Mouse (Mus musculus) stomach, postnatal 0 days (tissue): Measurements from ENCODE around the gene Abr. TPM values are rescaled to one million over a fixed set of nuclear protein-coding genes. Genes with fewer than 3 reads are reported as not detected.

Source experiments
- ATAC-seq: fragments of 200-750 bp; cut with Nextera tagmentation; 2 replicates; pipeline ENCODE4 v1.8.0; 2017; ENCODE audit not compliant: low FRiP score, low TSS enrichment
- DNase-seq: peaks from one replicate; pipeline ENCODE4 v3.0.0-alpha.2; 2016; ENCODE audit warnings: low spot score
- H3K27ac ChIP-seq: fragments of 300-500 bp; sonication (generic); replicated peaks from 2 replicates; pipeline ENCODE4 v1.5.1; 2014; ENCODE audit warnings: mild to moderate bottlenecking, control low read depth
- H3K27me3 ChIP-seq: fragments of 300-500 bp; sonication (generic); 2 replicates; pipeline ENCODE4 v1.6.1; 2014; ENCODE audit warnings: low read length; ENCODE audit not compliant: control insufficient read depth, insufficient read depth
- H3K36me3 ChIP-seq: fragments of 300-500 bp; sonication (generic); 2 replicates; pipeline ENCODE4 v1.6.1; 2014; ENCODE audit warnings: low read length, mixed read lengths; ENCODE audit not compliant: control insufficient read depth, insufficient read depth
- H3K4me1 ChIP-seq: fragments of 300-500 bp; sonication (generic); replicated peaks from 2 replicates; pipeline ENCODE4 v1.6.1; 2014; ENCODE audit warnings: antibody characterized with exemption; ENCODE audit not compliant: control insufficient read depth, insufficient read depth
- H3K4me2 ChIP-seq: fragments of 300-500 bp; sonication (generic); replicated peaks from 2 replicates; pipeline ENCODE4 v1.6.1; 2014; ENCODE audit warnings: low read depth, mild to moderate bottlenecking, control low read depth, moderate library complexity
- H3K4me3 ChIP-seq: fragments of 300-500 bp; sonication (generic); 2 replicates; pipeline ENCODE4 v1.5.1; 2014; ENCODE audit warnings: low read depth, low read length, control low read depth
- H3K9ac ChIP-seq: fragments of 300-500 bp; sonication (generic); 2 replicates; pipeline ENCODE4 v1.6.1; 2014; ENCODE audit warnings: mild to moderate bottlenecking, low read length, control low read depth, mixed read lengths
- H3K9me3 ChIP-seq: fragments of 300-500 bp; sonication (generic); 2 replicates; pipeline ENCODE4 v1.6.1; 2016; ENCODE audit warnings: low read length; ENCODE audit not compliant: control insufficient read depth
- CTCF ChIP-seq: IDR thresholded peaks from 2 replicates; pipeline ENCODE4 v1.5.1; 2016; ENCODE audit warnings: antibody characterized with exemption, low read depth, mild to moderate bottlenecking, moderate library complexity
- EP300 ChIP-seq: optimal IDR thresholded peaks from 2 replicates; pipeline ENCODE3; 2016; ENCODE audit warnings: antibody characterized with exemption
- WGBS: fragments of 180-500 bp; shearing (Covaris S2); extraction: QIAGEN DNeasy Blood & Tissue Kit; methylation state at CpG from one replicate; pipeline ENCODE4 v1.1.7; 2014; 5-methylcytosine and 5-hydroxymethylcytosine counted together
- polyA plus RNA-seq: library from polyadenylated mRNA; unstranded; fragments of >200 nt; fragmentation: Nextera tagmentation; extraction: Ambion mirVana; gene quantifications from 2 replicates; pipeline ENCODE4 v1.2.1, GENCODE M21; 2015

Abr gene
- polyA plus RNA-seq, 1 experiment from 2014 or later = 19.3 TPM

DNA sequence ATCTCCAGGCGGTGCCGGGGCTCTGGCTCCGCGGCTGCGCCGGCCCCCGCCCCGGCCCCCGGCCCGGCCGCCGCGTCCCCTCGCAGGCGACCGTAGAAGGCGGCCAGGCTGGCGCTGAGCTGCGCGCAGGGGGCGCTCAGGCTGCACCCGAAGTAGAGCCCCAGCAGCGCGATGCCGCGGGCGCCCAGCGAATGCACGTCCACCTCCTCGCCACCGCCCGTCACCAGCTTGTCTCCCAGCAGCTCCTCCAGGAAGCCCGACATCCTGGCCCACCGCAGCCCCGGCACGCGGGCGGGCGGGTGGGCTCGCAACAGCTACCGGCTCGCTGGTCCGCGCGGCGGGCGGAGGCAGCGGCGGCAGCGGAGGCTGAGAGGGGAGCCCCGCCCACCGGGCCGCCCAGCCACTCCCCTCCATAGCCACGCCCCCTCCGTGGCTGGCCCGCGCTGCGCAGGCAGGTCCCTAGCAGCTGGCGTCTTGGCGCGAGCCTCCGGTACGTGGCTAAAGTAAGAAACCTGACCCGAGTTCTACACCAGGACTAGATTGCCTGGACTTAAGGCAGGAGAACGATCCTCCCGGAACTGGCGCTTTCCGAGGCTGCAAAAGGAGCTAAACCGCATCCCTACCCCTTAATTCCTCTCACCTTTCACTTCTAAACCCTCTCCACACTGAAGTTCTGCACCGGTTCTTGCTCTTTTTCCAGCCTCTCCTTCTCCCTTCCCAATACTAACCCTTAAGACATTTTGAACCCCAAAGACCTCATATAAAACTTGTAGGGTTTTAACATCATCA is 223.1 kb downstream of the Abr start, which contains the start of gene Nxn:
TSS of gene Nxn (minus strand) at position 343 of the 789 bp plus-strand sequence.
- WGBS = under 1% methylated on average over 56 of the region's 70 CpGs
- Histone ChIP-seq H3K36me3 (no peaks in the 10 kb centered on the region), H3K9ac (peak within 1 kb of the TSS; percentile 85), H3K4me3 (peak within 1 kb of the TSS; percentile 90), H3K27ac (peak within 1 kb of the TSS; percentile 89), H3K4me2 (peak within 1 kb of the TSS; percentile 99), H3K4me1 (no peaks in the 10 kb centered on the region), H3K27me3 (no peaks in the 10 kb centered on the region), H3K9me3 (no peaks in the 10 kb centered on the region)
- DNase-seq (peak; percentile 94), ATAC-seq (peak; percentile 94)
- TF ChIP-seq CTCF (peak; percentile 21; the same call in 1 of the 2 replicates), EP300 (no peak)

GRCm38 (mm10) chr11:76398312-76398797 is 223.8 kb downstream of the Abr start:
- ATAC-seq = peak; percentile 65
- Histone ChIP-seq H3K27ac (peak overlapping the region; percentile 89), H3K9ac (peak overlapping the region; percentile 85), H3K27me3 (no peaks in the 10 kb centered on the region), H3K36me3 (no peaks in the 10 kb centered on the region), H3K9me3 (no peaks in the 10 kb centered on the region), H3K4me3 (peak overlapping the region; percentile 90), H3K4me2 (peak overlapping the region; percentile 99), H3K4me1 (no peaks in the 10 kb centered on the region)
- TF ChIP-seq EP300 (no peak), CTCF (no peak; the same call in 1 of the 2 replicates)
- DNase-seq = peak; percentile 65
- WGBS = 0% methylated on average over 31 of the region's 33 CpGs

- Histone ChIP-seq H3K9ac (peak overlapping the region; percentile 85), H3K4me1 (no peaks in the 10 kb centered on the region), H3K4me2 (peak overlapping the region; percentile 99), H3K9me3 (no peaks in the 10 kb centered on the region), H3K27me3 (no peaks in the 10 kb centered on the region), H3K27ac (peak overlapping the region; percentile 89), H3K4me3 (peak overlapping the region; percentile 90), H3K36me3 (no peaks in the 10 kb centered on the region)
- no peak for TF ChIP-seq EP300
- WGBS = 1% methylated on average over 26 of the region's 26 CpGs
- DNase-seq (peak; percentile 47), ATAC-seq (no peak)
Measured at GRCm38 (mm10) chr11:76397650-76398311, 224.3 kb downstream of the Abr start.

DNA sequence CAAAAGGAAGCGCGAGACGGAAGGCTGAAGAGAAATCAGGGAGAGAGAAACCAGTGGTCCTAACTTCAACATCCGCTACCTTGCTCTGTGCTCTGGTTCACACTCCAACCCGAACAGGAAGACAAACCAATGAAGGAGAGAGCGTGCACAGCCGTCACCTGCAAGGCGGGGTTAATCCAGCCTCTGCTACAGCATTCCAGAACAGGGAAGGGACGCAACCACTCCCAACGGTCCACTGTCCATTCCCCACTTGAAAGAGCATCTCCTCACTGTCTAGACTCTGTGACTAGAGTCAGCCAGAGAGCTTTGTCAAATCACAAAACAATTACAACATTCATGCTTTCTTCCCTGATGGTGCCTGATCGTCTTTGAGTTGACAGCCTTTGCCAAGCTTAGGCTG is 229.1 kb downstream of the Abr start:
- H3K4me2 ChIP-seq = no peak overlapping the region
- ATAC-seq = no peak
- TF ChIP-seq EP300 (no peak), CTCF (no peak)
- H3K4me1 ChIP-seq = no peaks in the 10 kb centered on the region
- H3K36me3 ChIP-seq = no peaks in the 10 kb centered on the region
- no peaks in the 10 kb centered on the region for H3K9me3 ChIP-seq
- no peak overlapping the region for H3K9ac ChIP-seq
- H3K27me3 ChIP-seq = no peaks in the 10 kb centered on the region
- no peak overlapping the region; the same call in 1 of the 2 replicates for H3K27ac ChIP-seq
- DNase-seq = no peak
- 64% methylated on average over 11 of the region's 11 CpGs for WGBS
- no peak overlapping the region for H3K4me3 ChIP-seq

GRCm38 (mm10) chr11:76392532-76392931 is 229.6 kb downstream of the Abr start:
- Histone ChIP-seq H3K27me3 (no peaks in the 10 kb centered on the region), H3K36me3 (no peaks in the 10 kb centered on the region), H3K4me2 (no peak overlapping the region), H3K4me3 (no peak overlapping the region), H3K27ac (no peak overlapping the region; the same call in 1 of the 2 replicates), H3K9ac (no peak overlapping the region), H3K4me1 (no peaks in the 10 kb centered on the region), H3K9me3 (no peaks in the 10 kb centered on the region)
- TF ChIP-seq EP300 (no peak), CTCF (peak; percentile 37)
- DNase-seq = no peak
- ATAC-seq = no peak
- 70% methylated on average over 7 of the region's 7 CpGs for WGBS

- ATAC-seq (no peak), DNase-seq (no peak)
- H3K4me2 ChIP-seq = peak overlapping the region; percentile 40
- H3K4me3 ChIP-seq = no peak overlapping the region
- H3K4me1 ChIP-seq = no peaks in the 10 kb centered on the region
- H3K27ac ChIP-seq = no peak overlapping the region
- H3K36me3 ChIP-seq = no peaks in the 10 kb centered on the region
- WGBS = 32% methylated on average over 7 of the region's 7 CpGs
- H3K9ac ChIP-seq = no peak overlapping the region
- TF ChIP-seq EP300 (no peak), CTCF (no peak)
- no peaks in the 10 kb centered on the region for H3K9me3 ChIP-seq
- no peaks in the 10 kb centered on the region for H3K27me3 ChIP-seq
Measured at GRCm38 (mm10) chr11:76388711-76389110, 233.4 kb downstream of the Abr start.
